Mouse (Mus musculus): Measurements from ENCODE around the gene Ghrhr. TPM values are rescaled to one million over a fixed set of nuclear protein-coding genes. Genes with fewer than 3 reads are reported as not detected.

Ghrhr gene
- polyA plus RNA-seq, 1 experiment from 2014 or later, result 0.06 TPM

DNA sequence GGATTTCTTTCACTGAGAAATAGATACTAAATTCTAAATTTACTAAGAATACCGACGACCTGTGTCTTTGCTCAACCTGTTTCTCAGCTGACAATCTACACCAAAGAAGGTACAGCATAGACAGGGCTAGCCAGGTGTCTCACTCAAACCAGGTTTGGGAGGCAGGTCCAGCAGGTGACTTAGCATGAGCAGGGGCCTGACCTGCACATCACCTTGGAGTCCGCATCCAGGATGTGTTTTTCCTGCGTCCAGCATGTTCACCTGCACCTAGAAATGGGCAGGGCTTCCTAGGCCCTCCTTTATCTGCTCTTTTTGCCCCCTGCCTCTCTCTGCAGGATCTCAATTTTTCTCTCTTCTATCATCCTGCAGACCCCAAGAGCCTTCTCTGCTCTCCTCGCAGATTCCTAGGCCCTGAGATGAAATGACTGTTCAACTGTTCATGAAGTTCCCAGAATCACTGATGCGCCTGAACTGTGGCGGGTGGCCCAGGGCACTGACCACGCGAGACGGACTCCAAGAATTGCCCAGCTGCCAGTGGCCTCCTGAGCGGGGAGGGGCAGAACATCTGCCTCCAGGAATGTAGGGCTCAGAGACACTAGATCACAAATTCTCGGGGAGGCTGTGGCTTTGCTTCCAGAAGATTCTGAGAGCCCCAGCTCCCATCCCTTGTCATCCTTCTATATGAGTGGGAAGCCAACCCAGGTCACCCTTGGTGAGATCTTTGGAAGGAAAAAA lies 22.2 kb upstream of the Ghrhr start:
- Histone ChIP-seq H3K36me3 (no peaks in the 10 kb centered on the region), H3K9me3 (replicated peaks) (no peaks in the 10 kb centered on the region), H3K27ac (no peak overlapping the region), H3K4me2 (no peak overlapping the region), H3K27me3 (no peaks in the 10 kb centered on the region), H3K4me1 (replicated peaks) (peaks cover 55% of the 10 kb centered on the region), H3K9ac (0 out of 2 replicates have a peak overlapping the region, but pooled peaks have one; percentile 1), H3K4me3 (replicated peaks) (no peak overlapping the region)
- ATAC-seq (ENCODE audit: low read depth) (no peak), DNase-seq (no peak)
- WGBS (ENCODE audit: insufficient replicate concordance), result 71% methylated on average over 12 of the region's 12 CpGs

DNA sequence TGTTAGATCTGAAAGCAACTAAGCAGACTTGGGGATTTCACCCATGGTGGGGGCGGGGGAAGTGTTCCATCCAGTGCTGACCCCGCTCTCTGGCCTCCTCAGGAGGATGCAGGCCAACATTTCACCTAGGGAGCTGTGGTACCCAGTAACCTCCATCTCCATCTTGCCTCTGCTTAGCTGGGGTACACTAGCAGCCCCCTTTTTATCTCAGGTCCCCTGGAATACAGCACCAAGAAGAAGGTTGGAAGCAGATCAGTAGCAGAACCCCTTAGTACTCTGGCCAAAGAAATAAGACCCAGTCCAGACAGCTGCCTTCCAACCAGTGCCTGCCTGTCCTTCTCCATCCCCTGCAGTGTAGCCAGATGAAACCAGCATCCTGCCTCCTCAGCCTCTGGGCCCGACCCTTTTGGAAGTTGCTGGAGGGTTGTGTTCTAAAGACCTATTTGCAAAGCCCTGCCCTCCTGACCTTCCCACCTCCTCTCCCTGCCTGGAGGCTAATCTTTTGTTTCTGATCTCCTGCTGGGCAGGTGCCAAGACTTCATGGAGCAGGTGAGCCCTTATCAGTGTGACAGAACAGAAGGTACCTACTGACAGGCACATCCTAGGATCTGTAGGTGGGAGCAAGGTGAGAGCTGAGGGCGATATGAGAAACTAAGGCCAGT lies 21.5 kb upstream of the Ghrhr start:
- Histone ChIP-seq H3K36me3 (no peaks in the 10 kb centered on the region), H3K9me3 (replicated peaks) (no peaks in the 10 kb centered on the region), H3K27me3 (no peaks in the 10 kb centered on the region), H3K9ac (0 out of 2 replicates have a peak overlapping the region, but pooled peaks have one; percentile 1), H3K4me2 (no peak overlapping the region), H3K4me3 (replicated peaks) (no peak overlapping the region), H3K4me1 (replicated peaks) (peaks cover 55% of the 10 kb centered on the region), H3K27ac (0 out of 2 replicates have a peak overlapping the region, but pooled peaks have one; percentile 78)
- no peak for ATAC-seq (ENCODE audit: low read depth)
- DNase-seq, result no peak
- WGBS (ENCODE audit: insufficient replicate concordance), result 71% methylated on average over 4 of the region's 4 CpGs

- no peak for DNase-seq
- Histone ChIP-seq H3K4me3 (replicated peaks) (no peak overlapping the region), H3K4me1 (replicated peaks) (peaks cover 63% of the 10 kb centered on the region), H3K27ac (peak overlapping the region; percentile 78), H3K36me3 (no peaks in the 10 kb centered on the region), H3K4me2 (no peak overlapping the region), H3K9ac (no peak overlapping the region), H3K27me3 (no peaks in the 10 kb centered on the region), H3K9me3 (replicated peaks) (no peaks in the 10 kb centered on the region)
- ATAC-seq (ENCODE audit: low read depth), result no peak
- 62% methylated on average over 7 of the region's 7 CpGs for WGBS (ENCODE audit: insufficient replicate concordance)
Measured at GRCm38 (mm10) chr6:55355575-55355974, 20.5 kb upstream of the Ghrhr start.

GRCm38 (mm10) chr6:55356017-55356703 lies 19.9 kb upstream of the Ghrhr start:
- no peaks in the 10 kb centered on the region for H3K9me3 ChIP-seq (replicated peaks)
- H3K27me3 ChIP-seq, result no peaks in the 10 kb centered on the region
- H3K27ac ChIP-seq, result peak overlapping the region; percentile 78
- H3K4me2 ChIP-seq, result 0 out of 2 replicates have a peak overlapping the region, but pooled peaks have one; percentile 9
- no peaks in the 10 kb centered on the region for H3K36me3 ChIP-seq
- 19% methylated on average over 5 of the region's 5 CpGs for WGBS (ENCODE audit: insufficient replicate concordance)
- ATAC-seq (ENCODE audit: low read depth), result peak; percentile 60
- peak overlapping the region; percentile 36; the same call in 1 of the 2 replicates for H3K9ac ChIP-seq
- H3K4me3 ChIP-seq (replicated peaks), result no peak overlapping the region
- DNase-seq, result peak; percentile 52
- peaks cover 66% of the 10 kb centered on the region for H3K4me1 ChIP-seq (replicated peaks)

GRCm38 (mm10) chr6:55356976-55357635 lies 19.0 kb upstream of the Ghrhr start:
- ATAC-seq (ENCODE audit: low read depth) (no peak), DNase-seq (no peak)
- peak overlapping the region; percentile 34 for H3K9ac ChIP-seq

GRCm38 (mm10) chr6:55357636-55358031 lies 18.5 kb upstream of the Ghrhr start:
- H3K4me3 ChIP-seq (replicated peaks), result no peak overlapping the region
- DNase-seq (no peak), ATAC-seq (ENCODE audit: low read depth) (no peak)
- no peaks in the 10 kb centered on the region for H3K27me3 ChIP-seq
- peaks cover 72% of the 10 kb centered on the region for H3K4me1 ChIP-seq (replicated peaks)
- no peaks in the 10 kb centered on the region for H3K9me3 ChIP-seq (replicated peaks)
- no peak overlapping the region for H3K4me2 ChIP-seq
- WGBS (ENCODE audit: insufficient replicate concordance), result 68% methylated on average over 6 of the region's 6 CpGs
- peak overlapping the region; percentile 34; the same call in 1 of the 2 replicates for H3K9ac ChIP-seq
- no peaks in the 10 kb centered on the region for H3K36me3 ChIP-seq
- peak overlapping the region; percentile 78 for H3K27ac ChIP-seq

More at GRCm38 (mm10) chr6:55356976-55357635, 19.0 kb upstream of the Ghrhr start:
- WGBS (ENCODE audit: insufficient replicate concordance), result 72% methylated on average over 5 of the region's 5 CpGs
- no peak overlapping the region for H3K4me3 ChIP-seq (replicated peaks)
- no peaks in the 10 kb centered on the region for H3K9me3 ChIP-seq (replicated peaks)
- peak overlapping the region; percentile 78 for H3K27ac ChIP-seq
- H3K4me1 ChIP-seq (replicated peaks), result peaks cover 67% of the 10 kb centered on the region
- no peaks in the 10 kb centered on the region for H3K36me3 ChIP-seq
- no peak overlapping the region for H3K4me2 ChIP-seq
- no peaks in the 10 kb centered on the region for H3K27me3 ChIP-seq

DNA sequence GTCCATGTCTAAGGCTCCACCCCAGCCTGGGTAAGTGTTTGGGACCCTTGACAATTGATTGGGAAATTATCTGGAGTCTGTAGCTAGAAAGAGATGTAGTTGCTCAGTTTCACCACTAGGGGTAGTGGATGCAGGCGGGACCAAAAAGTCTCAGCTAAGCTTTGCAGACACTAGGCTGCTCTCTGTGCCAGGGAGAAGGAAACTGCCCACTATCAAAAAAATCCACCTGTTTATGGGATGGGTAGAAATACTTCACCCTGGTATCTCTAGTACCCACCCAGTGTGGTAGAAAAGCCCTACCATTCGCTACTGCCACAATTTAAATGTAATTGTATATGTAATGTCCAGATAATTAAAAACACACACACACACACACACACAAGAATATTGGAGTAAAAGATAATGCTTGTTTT lies 17.4 kb upstream of the Ghrhr start:
- Histone ChIP-seq H3K9ac (no peak overlapping the region), H3K36me3 (no peaks in the 10 kb centered on the region), H3K9me3 (replicated peaks) (no peaks in the 10 kb centered on the region), H3K4me1 (replicated peaks) (peaks cover 81% of the 10 kb centered on the region), H3K27ac (peak overlapping the region; percentile 84), H3K4me2 (peak overlapping the region; percentile 26), H3K27me3 (no peaks in the 10 kb centered on the region), H3K4me3 (replicated peaks) (no peak overlapping the region)
- 9% methylated on average over 2 of the region's 2 CpGs for WGBS (ENCODE audit: insufficient replicate concordance)
- peak; percentile 64 for DNase-seq
- peak; percentile 95 for ATAC-seq (ENCODE audit: low read depth)

DNA sequence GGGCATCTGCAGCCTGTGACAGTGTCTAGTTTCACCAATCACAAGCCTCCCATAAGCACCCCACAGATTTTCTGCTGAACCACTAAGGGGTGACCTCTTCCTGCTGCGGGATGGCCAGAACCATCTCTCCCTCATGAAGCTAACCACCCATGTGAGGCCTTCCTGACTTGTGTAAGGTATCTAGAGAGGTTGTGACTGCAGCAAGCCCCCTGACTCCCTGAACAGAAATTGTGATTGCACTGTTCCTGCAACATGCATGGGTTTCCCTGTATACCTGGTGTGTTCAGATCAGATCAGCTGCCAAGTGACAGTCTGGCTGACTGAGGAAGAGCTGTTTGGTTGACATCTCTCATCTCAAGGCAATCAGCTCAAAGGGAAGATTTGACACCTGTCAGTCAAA lies 13.4 kb upstream of the Ghrhr start:
- ATAC-seq (ENCODE audit: low read depth), result no peak
- Histone ChIP-seq H3K4me2 (no peak overlapping the region), H3K9ac (no peak overlapping the region), H3K4me3 (replicated peaks) (no peak overlapping the region), H3K36me3 (no peaks in the 10 kb centered on the region), H3K9me3 (replicated peaks) (no peaks in the 10 kb centered on the region), H3K4me1 (replicated peaks) (peaks cover 71% of the 10 kb centered on the region), H3K27ac (peak overlapping the region; percentile 11; the same call in 1 of the 2 replicates), H3K27me3 (no peaks in the 10 kb centered on the region)
- DNase-seq, result no peak
- 62% methylated on average over 1 of the region's 1 CpGs for WGBS (ENCODE audit: insufficient replicate concordance)

GRCm38 (mm10) chr6:55367126-55367525 lies 9.0 kb upstream of the Ghrhr start:
- peak overlapping the region; percentile 81 for H3K27ac ChIP-seq
- H3K27me3 ChIP-seq, result no peaks in the 10 kb centered on the region
- H3K9me3 ChIP-seq (replicated peaks), result no peaks in the 10 kb centered on the region; the same call in 1 of the 2 replicates
- no peaks in the 10 kb centered on the region for H3K36me3 ChIP-seq
- peak; percentile 91 for ATAC-seq (ENCODE audit: low read depth)
- H3K4me1 ChIP-seq (replicated peaks), result peaks cover 57% of the 10 kb centered on the region
- H3K4me2 ChIP-seq, result no peak overlapping the region
- H3K4me3 ChIP-seq (replicated peaks), result no peak overlapping the region
- H3K9ac ChIP-seq, result 0 out of 2 replicates have a peak overlapping the region, but pooled peaks have one; percentile 2
- no peak for DNase-seq

DNA sequence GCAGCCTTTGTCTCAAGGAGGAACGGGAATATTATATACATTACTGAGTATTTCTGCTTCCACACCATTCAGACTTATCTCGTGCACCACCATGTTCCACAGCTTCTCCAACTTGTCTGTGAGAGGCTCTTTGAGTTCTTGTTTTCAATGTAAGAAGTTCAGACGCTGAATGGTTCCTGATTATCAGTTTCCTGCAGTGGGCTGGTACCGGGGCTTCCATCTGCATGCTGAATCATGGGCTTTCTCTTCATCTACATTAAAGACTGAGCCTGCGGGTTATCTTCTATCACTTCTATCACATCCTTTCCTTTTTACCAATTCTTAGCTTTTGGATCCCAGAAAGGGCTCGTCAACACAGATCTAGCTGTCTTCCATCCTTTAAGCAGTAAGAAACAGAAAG lies 5.3 kb upstream of the Ghrhr start:
- Histone ChIP-seq H3K27me3 (no peaks in the 10 kb centered on the region), H3K9ac (peak overlapping the region; percentile 44), H3K4me3 (replicated peaks) (no peak overlapping the region), H3K9me3 (replicated peaks) (no peaks in the 10 kb centered on the region; the same call in 1 of the 2 replicates), H3K27ac (peak overlapping the region; percentile 89), H3K4me1 (replicated peaks) (peaks cover 37% of the 10 kb centered on the region), H3K4me2 (peak overlapping the region; percentile 26), H3K36me3 (no peaks in the 10 kb centered on the region)
- WGBS (ENCODE audit: insufficient replicate concordance), result 11% methylated on average over 6 of the region's 6 CpGs
- ATAC-seq (ENCODE audit: low read depth) (peak; percentile 67), DNase-seq (peak; percentile 43)

- Histone ChIP-seq H3K4me2 (no peak overlapping the region), H3K27ac (no peak overlapping the region), H3K36me3 (no peaks in the 10 kb centered on the region), H3K4me3 (replicated peaks) (no peak overlapping the region), H3K27me3 (0 out of 2 replicates have a peak, but pooled peaks cover 4% of the 10 kb centered on the region), H3K9me3 (replicated peaks) (no peaks in the 10 kb centered on the region), H3K9ac (no peak overlapping the region), H3K4me1 (replicated peaks) (peaks cover 34% of the 10 kb centered on the region)
- ATAC-seq (ENCODE audit: low read depth) (no peak), DNase-seq (no peak)
- WGBS (ENCODE audit: insufficient replicate concordance), result 60% methylated on average over 5 of the region's 5 CpGs
Measured at GRCm38 (mm10) chr6:55376511-55376910, 416 bp downstream of the Ghrhr start.

All from liver, embryonic 13.5 days (tissue).